Mouse (Mus musculus) large intestine, adult 2 months (tissue): Measurements from ENCODE around the gene Vil1. TPM values are rescaled to one million over a fixed set of nuclear protein-coding genes. Genes with fewer than 3 reads are reported as not detected.
A peak's percentile ranks its signal among the peaks of the same experiment; 100 is the strongest.
"Not testable (repeated sequence)": the region's sequence is repeated elsewhere in the genome, so short reads cannot be mapped to it uniquely, and the experiment has no call there.

Experiments
- DNase-seq: peaks from one replicate; pipeline ENCODE4 v3.0.0-alpha.2; 2012; ENCODE audit warnings: low read depth, low spot score
- WGBS: fragments of 180-500 bp; shearing (Covaris S2); methylation state at CpG from one replicate; pipeline ENCODE4 v1.1.7; 2018; 5-methylcytosine and 5-hydroxymethylcytosine counted together
- polyA plus RNA-seq: library from polyadenylated mRNA; depleted of rRNA; stranded (reverse); fragments of >200 nt; gene quantifications from 2 replicates; pipeline ENCODE4 v1.2.3, GENCODE M21; 2012

The Vil1 gene
- polyA plus RNA-seq, 1 experiment: 464 TPM

GRCm38 (mm10) chr1:74386363-74386713, 22.8 kb upstream of the Vil1 start:
- DNase-seq: no peak
- 19% methylated on average over 10 of the region's 10 CpGs for WGBS

- DNase-seq: no peak
- under 1% methylated on average over 26 of the region's 26 CpGs for WGBS
These were observed 22.3 kb upstream of the Vil1 start for GRCm38 (mm10) chr1:74386714-74387385.

- WGBS: 47% methylated on average over 15 of the region's 15 CpGs
- DNase-seq: no peak
These were observed 21.7 kb upstream of the Vil1 start for GRCm38 (mm10) chr1:74387386-74387988.

- no peak for DNase-seq
- 89% methylated on average over 7 of the region's 7 CpGs for WGBS
These were observed 20.7 kb upstream of the Vil1 start for GRCm38 (mm10) chr1:74388398-74388920.

- 19% methylated on average over 29 of the region's 29 CpGs for WGBS
- DNase-seq: no peak
These were observed 19.3 kb upstream of the Vil1 start for GRCm38 (mm10) chr1:74389831-74390286.

- 4% methylated on average over 21 of the region's 21 CpGs for WGBS
- DNase-seq: no peak
These were observed 18.8 kb upstream of the Vil1 start for GRCm38 (mm10) chr1:74390287-74390906.

GRCm38 (mm10) chr1:74390924-74391748, 18.0 kb upstream of the Vil1 start, which contains the start of gene Ctdsp1:
Ctdsp1 (plus strand) TSS chr1:74391509.
- WGBS: 3% methylated on average over 51 of the region's 51 CpGs
- no peak for DNase-seq

GRCm38 (mm10) chr1:74391844-74392441, 17.2 kb upstream of the Vil1 start:
- WGBS: under 1% methylated on average over 54 of the region's 63 CpGs
- no peak for DNase-seq

GRCm38 (mm10) chr1:74392446-74392994, 16.7 kb upstream of the Vil1 start:
- WGBS: 1% methylated on average over 16 of the region's 16 CpGs
- DNase-seq: no peak

- WGBS: 15% methylated on average over 7 of the region's 7 CpGs
- no peak for DNase-seq
These were observed 16.2 kb upstream of the Vil1 start for GRCm38 (mm10) chr1:74393010-74393409.

GRCm38 (mm10) chr1:74393697-74394096, 15.5 kb upstream of the Vil1 start:
- 77% methylated on average over 9 of the region's 9 CpGs for WGBS
- no peak for DNase-seq

GRCm38 (mm10) chr1:74394311-74394710, 14.9 kb upstream of the Vil1 start:
- DNase-seq: no peak
- 87% methylated on average over 9 of the region's 9 CpGs for WGBS

- 93% methylated on average over 15 of the region's 15 CpGs for WGBS
- DNase-seq: no peak
These were observed 14.3 kb upstream of the Vil1 start for GRCm38 (mm10) chr1:74394858-74395257.

- DNase-seq: no peak
- 86% methylated on average over 13 of the region's 13 CpGs for WGBS
These were observed 13.9 kb upstream of the Vil1 start for GRCm38 (mm10) chr1:74395290-74395689.

GRCm38 (mm10) chr1:74396456-74397222, 12.5 kb upstream of the Vil1 start:
- not testable (repeated sequence) for DNase-seq
- 11% methylated on average over 12 of the region's 12 CpGs for WGBS

GRCm38 (mm10) chr1:74397268-74397918, 11.8 kb upstream of the Vil1 start:
- DNase-seq: peak; percentile 96
- WGBS: 1% methylated on average over 41 of the region's 41 CpGs

- 4% methylated on average over 11 of the region's 11 CpGs for WGBS
- no peak for DNase-seq
These were observed 11.2 kb upstream of the Vil1 start for GRCm38 (mm10) chr1:74397919-74398451.

- DNase-seq: no peak
- 85% methylated on average over 3 of the region's 3 CpGs for WGBS
These were observed 8.6 kb upstream of the Vil1 start for GRCm38 (mm10) chr1:74400531-74400930.
